Mouse (Mus musculus): ENCODE results near the gene Dgcr6. TPM values are rescaled to one million over a fixed set of nuclear protein-coding genes. Genes with fewer than 3 reads are reported as not detected.
"Not testable (repeated sequence)": the region's sequence is repeated elsewhere in the genome, so short reads cannot be mapped to it uniquely, and the experiment has no call there.

Gene Dgcr6
- 100 to 1,000 TPM in 1 of 2 experiments, 10 to 100 TPM in 1; 87.0 to 112 TPM for total RNA-seq (2021)
- long read RNA-seq, transcript Dgcr6-201 (5 exons, 1,050 nt) = minor isoform, 31 of 228 reads
- long read RNA-seq, transcript Dgcr6-208 (4 exons, 1,415 nt) = minor isoform, 8 of 228 reads
- long read RNA-seq, transcript Dgcr6-206 (5 exons, 1,086 nt) = major isoform, 139 of 228 reads
- long read RNA-seq, partial matches to known transcripts = 30 of 228 reads
- long read RNA-seq, other reads (novel, unspliced or antisense) = 19 of 228 reads

GRCm38 (mm10) chr16:18052731-18053202 lies at the start of gene Dgcr6:
Gene Dgcr6 (plus strand): TSS chr16:18052860.
- DNase-seq (ENCODE audit: low spot score in 2 of 2) = peak; percentile 89 to 91

GRCm38 (mm10) chr16:18004589-18004988 lies 48.1 kb upstream of the Dgcr6 start:
- DNase-seq (ENCODE audit: low spot score in 2 of 2) = no peak

GRCm38 (mm10) chr16:18007083-18007482 lies 45.6 kb upstream of the Dgcr6 start:
- no peak for DNase-seq (ENCODE audit: low spot score in 2 of 2)

GRCm38 (mm10) chr16:18011101-18011500 lies 41.6 kb upstream of the Dgcr6 start:
- DNase-seq (ENCODE audit: low spot score in 2 of 2) = no peak

- not testable (repeated sequence) for DNase-seq (ENCODE audit: low spot score in 2 of 2)
These were observed 36.2 kb upstream of the Dgcr6 start for GRCm38 (mm10) chr16:18016482-18016881.

- no peak for DNase-seq (ENCODE audit: low spot score in 2 of 2)
These were observed 29.7 kb upstream of the Dgcr6 start for GRCm38 (mm10) chr16:18022780-18023557.

- no peak for DNase-seq (ENCODE audit: low spot score in 2 of 2)
These were observed 25.3 kb upstream of the Dgcr6 start for GRCm38 (mm10) chr16:18027371-18027770.

- DNase-seq (ENCODE audit: low spot score in 2 of 2) = peak; percentile 21 to 47
These were observed 20.9 kb upstream of the Dgcr6 start for GRCm38 (mm10) chr16:18031752-18032151.

GRCm38 (mm10) chr16:18033289-18033688 lies 19.4 kb upstream of the Dgcr6 start:
- DNase-seq (ENCODE audit: low spot score in 2 of 2) = no peak

GRCm38 (mm10) chr16:18034286-18034685 lies 18.4 kb upstream of the Dgcr6 start:
- no peak for DNase-seq (ENCODE audit: low spot score in 2 of 2)

GRCm38 (mm10) chr16:18036425-18036955 lies 16.2 kb upstream of the Dgcr6 start:
- DNase-seq (ENCODE audit: low spot score in 2 of 2) = peak; percentile 62 to 64

- no peak for DNase-seq (ENCODE audit: low spot score in 2 of 2)
These were observed 15.6 kb upstream of the Dgcr6 start for GRCm38 (mm10) chr16:18037025-18037424.

GRCm38 (mm10) chr16:18044991-18045390 lies 7.7 kb upstream of the Dgcr6 start:
- DNase-seq (ENCODE audit: low spot score in 2 of 2) = no peak

GRCm38 (mm10) chr16:18047660-18048059 lies 5.0 kb upstream of the Dgcr6 start:
- peak; percentile 51 to 62 for DNase-seq (ENCODE audit: low spot score in 2 of 2)

- DNase-seq (ENCODE audit: low spot score in 2 of 2) = no peak
These were observed 4.6 kb upstream of the Dgcr6 start for GRCm38 (mm10) chr16:18048071-18048470.

GRCm38 (mm10) chr16:18052322-18052721 lies 338 bp upstream of the Dgcr6 start:
- DNase-seq (ENCODE audit: low spot score in 2 of 2) = no peak

GRCm38 (mm10) chr16:18056215-18056614 lies 3.6 kb downstream of the Dgcr6 start:
- DNase-seq (ENCODE audit: low spot score in 2 of 2) = no peak

GRCm38 (mm10) chr16:18058331-18058731 lies 5.7 kb downstream of the Dgcr6 start:
- DNase-seq (ENCODE audit: low spot score in 2 of 2) = no peak

- no peak for DNase-seq (ENCODE audit: low spot score in 2 of 2)
These were observed 6.6 kb downstream of the Dgcr6 start for GRCm38 (mm10) chr16:18059243-18059642.

- peak in 1 of 2 experiments; percentile 47 for DNase-seq (ENCODE audit: low spot score in 2 of 2)
These were observed 8.5 kb downstream of the Dgcr6 start for GRCm38 (mm10) chr16:18061201-18061600.

- peak; percentile 92 to 97 for DNase-seq (ENCODE audit: low spot score in 2 of 2)
These were observed 13.7 kb downstream of the Dgcr6 start for GRCm38 (mm10) chr16:18066060-18067009.
